Mouse (Mus musculus) kidney, postnatal 0 days (tissue): Measurements from ENCODE around the gene Cmc2. TPM values are rescaled to one million over a fixed set of nuclear protein-coding genes. Genes with fewer than 3 reads are reported as not detected.

ENCODE experiments used
- ATAC-seq: fragments of 200-750 bp; cut with Nextera tagmentation; replicated peaks from 2 replicates; pipeline ENCODE4 v1.8.0; 2017; ENCODE audit warnings: low read depth, moderate number of reproducible peaks, moderate TSS enrichment, moderate library complexity; ENCODE audit not compliant: low FRiP score
- DNase-seq: peaks from one replicate; pipeline ENCODE4 v3.0.0-alpha.2; 2016; ENCODE audit warnings: low spot score
- H3K27ac ChIP-seq: fragments of 300-500 bp; sonication (generic); 2 replicates; pipeline ENCODE4 v1.5.1; 2014; ENCODE audit warnings: mild to moderate bottlenecking
- H3K27me3 ChIP-seq: fragments of 300-500 bp; sonication (generic); 2 replicates; pipeline ENCODE4 v1.6.1; 2014; ENCODE audit warnings: low read length, mixed read lengths; ENCODE audit not compliant: insufficient read depth
- H3K36me3 ChIP-seq: fragments of 300-500 bp; sonication (generic); 2 replicates; pipeline ENCODE4 v1.6.1; 2014; ENCODE audit warnings: low read length, mixed read lengths; ENCODE audit not compliant: insufficient read depth
- H3K4me1 ChIP-seq: fragments of 300-500 bp; sonication (generic); replicated peaks from 2 replicates; pipeline ENCODE4 v1.6.1; 2014; ENCODE audit warnings: antibody characterized with exemption, low read length, mixed read lengths; ENCODE audit not compliant: insufficient read depth
- H3K4me2 ChIP-seq: fragments of 300-500 bp; sonication (generic); 2 replicates; pipeline ENCODE4 v1.6.1; 2014; ENCODE audit warnings: mild to moderate bottlenecking, low read length, moderate library complexity, mixed read lengths
- H3K4me3 ChIP-seq: fragments of 300-500 bp; sonication (generic); replicated peaks from 2 replicates; pipeline ENCODE4 v1.5.1; 2014; ENCODE audit warnings: low read depth, low read length
- H3K9ac ChIP-seq: fragments of 300-500 bp; sonication (generic); 2 replicates; pipeline ENCODE4 v1.6.1; 2014; ENCODE audit warnings: low read depth, low read length
- H3K9me3 ChIP-seq: fragments of 300-500 bp; sonication (generic); replicated peaks from 2 replicates; pipeline ENCODE4 v1.6.1; 2016; ENCODE audit warnings: low read length, inconsistent platforms, mixed read lengths
- CTCF ChIP-seq: IDR thresholded peaks from 2 replicates; pipeline ENCODE4 v1.5.1; 2016; ENCODE audit warnings: antibody characterized with exemption, low read depth, mild to moderate bottlenecking, moderate library complexity
- WGBS: fragments of 180-500 bp; shearing (Covaris S2); extraction: QIAGEN DNeasy Blood & Tissue Kit; methylation state at CpG from one replicate; pipeline ENCODE4 v1.1.7; 2014; 5-methylcytosine and 5-hydroxymethylcytosine counted together
- polyA plus RNA-seq: library from polyadenylated mRNA; unstranded; fragments of >200 nt; fragmentation: Nextera tagmentation; extraction: Ambion mirVana; gene quantifications from 2 replicates; pipeline ENCODE4 v1.2.1, GENCODE M21; 2015

Gene Cmc2
- polyA plus RNA-seq, 1 experiment from 2014 or later: 100 TPM

DNA sequence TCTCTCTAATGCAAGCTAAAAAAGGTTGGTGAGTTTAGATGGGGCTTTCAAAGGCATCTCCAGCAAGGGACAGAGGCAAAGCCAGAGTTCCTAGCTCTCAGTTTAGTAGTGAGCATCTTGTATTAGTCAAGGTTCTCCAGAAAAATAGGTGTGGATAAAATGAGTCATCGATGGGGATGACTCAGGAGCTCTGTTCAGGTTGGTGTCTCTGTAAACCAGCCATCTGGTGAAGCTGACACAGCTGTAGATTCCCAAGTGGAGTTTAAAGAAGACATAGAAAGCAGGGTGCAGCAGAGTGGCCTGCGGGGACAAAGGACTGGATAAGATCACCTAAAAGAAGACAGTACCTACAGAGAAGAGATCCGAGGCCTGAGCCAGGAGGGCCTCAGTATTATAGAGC lies 73.2 kb downstream of the Cmc2 start:
- 92% methylated on average over 3 of the region's 3 CpGs for WGBS
- ATAC-seq: no peak

DNA sequence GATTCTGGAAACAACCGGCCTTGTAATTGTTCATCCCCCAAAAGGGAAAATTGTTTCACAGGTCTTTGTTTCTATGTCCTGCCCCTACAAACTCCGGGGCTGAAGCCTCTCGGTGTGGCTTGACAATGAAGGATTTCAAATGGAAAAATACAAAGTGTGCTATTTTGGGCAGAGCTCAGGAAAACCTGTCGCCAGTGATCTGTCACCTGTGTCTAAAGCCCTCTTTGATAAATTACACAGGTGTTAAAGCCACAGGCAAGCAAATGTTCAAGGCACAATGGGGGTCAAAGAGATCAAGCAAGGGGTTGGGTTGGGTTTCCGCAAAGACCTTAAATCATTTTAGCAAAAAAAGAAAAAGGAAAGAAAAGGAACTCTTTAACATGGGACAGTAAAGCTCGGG lies 78.6 kb downstream of the Cmc2 start:
- Histone ChIP-seq H3K9me3 (no peaks in the 10 kb centered on the region), H3K27ac (no peak overlapping the region), H3K36me3 (no peaks in the 10 kb centered on the region), H3K4me1 (no peaks in the 10 kb centered on the region), H3K9ac (no peak overlapping the region), H3K4me2 (no peak overlapping the region), H3K27me3 (no peaks in the 10 kb centered on the region), H3K4me3 (no peak overlapping the region)
- no peak for TF ChIP-seq CTCF
- ATAC-seq (no peak), DNase-seq (no peak)
- 34% methylated on average over 6 of the region's 6 CpGs for WGBS

More for the DNA sequence above, 73.2 kb downstream of the Cmc2 start:
- Histone ChIP-seq H3K4me2 (no peak overlapping the region), H3K4me1 (no peaks in the 10 kb centered on the region), H3K4me3 (no peak overlapping the region), H3K36me3 (no peaks in the 10 kb centered on the region), H3K9ac (no peak overlapping the region), H3K9me3 (0 out of 2 replicates have a peak, but pooled peaks cover 5% of the 10 kb centered on the region), H3K27me3 (no peaks in the 10 kb centered on the region), H3K27ac (no peak overlapping the region)
- DNase-seq: no peak
- TF ChIP-seq CTCF: no peak

Other genes with a start within 250 kb of the Cmc2 start
- 8.8 and 10.3 TPM in 2 replicates for gene Cdyl2, start 188.5 kb downstream of the Cmc2 start, polyA plus RNA-seq
- gene Cenpn, start 275 bp upstream of the Cmc2 start, polyA plus RNA-seq: 18.7 and 21.8 TPM in 2 replicates
- 9.7 and 10.3 TPM in 2 replicates for gene Atmin, start 21.9 kb upstream of the Cmc2 start, polyA plus RNA-seq
- 1.4 and 1.6 TPM in 2 replicates for gene 1700030J22Rik, start 57.5 kb upstream of the Cmc2 start, polyA plus RNA-seq
- 233 and 239 TPM in 2 replicates for gene Gcsh, start 72.1 kb upstream of the Cmc2 start, polyA plus RNA-seq
- not detected in 2 replicates for gene Pkd1l2, start 161.0 kb upstream of the Cmc2 start, polyA plus RNA-seq
- gene Bco1, start 174.4 kb upstream of the Cmc2 start, polyA plus RNA-seq: 0.16 and 0.27 TPM in 2 replicates
- gene Gan, start 236.7 kb upstream of the Cmc2 start, polyA plus RNA-seq: 1.1 and 1.2 TPM in 2 replicates